Mouse (Mus musculus): Measurements from ENCODE around the gene Mpp5. TPM values are rescaled to one million over a fixed set of nuclear protein-coding genes. Genes with fewer than 3 reads are reported as not detected.

Gene Mpp5
- polyA plus RNA-seq, 1 experiment, result 4.0 TPM

DNA sequence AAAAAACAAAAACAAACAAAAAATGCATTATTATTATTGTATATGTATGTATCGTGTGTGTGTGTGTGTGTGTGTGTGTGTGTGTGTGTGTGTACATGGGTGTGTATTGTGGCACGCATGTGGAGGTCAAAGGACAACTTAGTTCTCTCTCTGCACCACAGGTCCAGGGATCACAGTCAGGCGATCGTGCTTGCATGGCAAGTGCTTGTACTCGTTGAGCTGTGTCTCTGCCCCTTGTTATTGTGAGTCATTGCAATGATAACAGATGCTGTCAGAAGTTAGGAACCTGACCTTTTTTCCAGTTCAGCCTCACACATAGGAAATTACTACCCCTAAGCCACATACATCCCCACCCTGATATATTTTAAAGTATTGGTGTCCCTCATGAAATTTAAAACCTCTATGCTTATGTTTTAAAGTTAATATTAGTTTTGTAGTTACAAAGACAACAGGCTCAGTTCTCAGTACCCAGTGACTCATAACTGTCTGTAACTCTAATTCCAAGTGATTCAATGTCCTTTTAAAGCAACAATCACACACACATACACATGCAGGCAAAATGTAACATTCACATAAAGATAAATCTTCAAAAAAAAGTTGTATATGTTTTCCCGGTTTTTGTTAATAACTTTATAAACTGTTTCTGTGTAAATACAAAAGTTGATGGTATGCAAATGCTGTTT, 20.5 kb downstream of the Mpp5 start:
- Histone ChIP-seq H3K27me3 (ENCODE audit: control insufficient read depth, insufficient read depth, insufficient read length) (no peaks in the 10 kb centered on the region), H3K4me2 (ENCODE audit: low read depth) (peak overlapping the region; percentile 58), H3K4me3 (no peak overlapping the region), H3K36me3 (ENCODE audit: control insufficient read depth, insufficient read depth) (no peaks in the 10 kb centered on the region), H3K79me2 (ENCODE audit: control insufficient read depth, insufficient read depth) (peaks cover 25% of the 10 kb centered on the region), H3ac (ENCODE audit: control insufficient read depth, insufficient read length) (no peak overlapping the region)
- TF ChIP-seq MAX (IDR thresholded peaks at IDR 0.05; ENCODE audit: low read depth), result no peak
- no peak for TF ChIP-seq E2F4 (IDR thresholded peaks at IDR 0.05; ENCODE audit: insufficient read depth)
- no peak for TF ChIP-seq MYOG (IDR thresholded peaks at IDR 0.05; ENCODE audit: control insufficient read depth in 1 of 3, insufficient read depth in 1 of 3, insufficient read length in 2 of 3, low read depth in 2 of 3)
- TF ChIP-seq CEBPB (IDR thresholded peaks at IDR 0.05; ENCODE audit: insufficient read depth, poor library complexity, severe bottlenecking), result no peak
- no peak for TF ChIP-seq TCF3 (IDR thresholded peaks at IDR 0.05; ENCODE audit: insufficient read length, low read depth)
- TF ChIP-seq USF1 (IDR thresholded peaks at IDR 0.05; ENCODE audit: low read depth), result no peak
- no peak for TF ChIP-seq TCF12 (IDR thresholded peaks at IDR 0.05; ENCODE audit: insufficient read depth, poor library complexity, severe bottlenecking)
- no peak for TF ChIP-seq POLR2A (IDR thresholded peaks at IDR 0.05; ENCODE audit: insufficient read length, low read depth)
- no peak for TF ChIP-seq POLR2AphosphoS2 (IDR thresholded peaks at IDR 0.05; ENCODE audit: insufficient read length, low read depth)
- TF ChIP-seq REST (IDR thresholded peaks at IDR 0.05; ENCODE audit: insufficient read depth, insufficient read length), result no peak
- TF ChIP-seq MYOD1 (IDR thresholded peaks at IDR 0.05; ENCODE audit: control insufficient read depth in 1 of 3, insufficient read length in 2 of 3, low read depth in 2 of 3), result no peak
- no peak for TF ChIP-seq SRF (IDR thresholded peaks at IDR 0.05; ENCODE audit: control insufficient read depth, insufficient read length, low read depth)

DNA sequence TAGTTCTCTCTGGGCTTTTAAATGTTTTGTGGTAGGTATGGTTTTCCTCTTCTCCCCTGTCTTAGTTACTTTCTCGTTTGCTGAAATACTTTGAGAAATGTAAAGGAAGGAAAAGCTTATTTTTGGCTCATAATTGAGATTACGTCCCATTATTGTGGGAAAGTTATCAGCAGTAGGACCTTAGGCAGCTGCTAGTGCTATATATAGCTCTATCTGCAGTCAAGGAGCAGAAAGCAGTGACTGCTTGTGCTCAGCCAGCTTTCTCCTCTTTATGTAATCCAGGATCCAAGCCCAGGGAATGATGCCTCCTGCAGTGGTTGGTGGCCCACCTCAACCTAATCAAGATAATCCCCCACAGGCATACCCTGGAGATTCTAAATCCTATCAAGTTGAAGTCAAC, 24.5 kb downstream of the Mpp5 start:
- H3K4me3 ChIP-seq, result no peak overlapping the region
- no peaks in the 10 kb centered on the region for H3K36me3 ChIP-seq (ENCODE audit: control insufficient read depth, insufficient read depth)
- H3ac ChIP-seq (ENCODE audit: control insufficient read depth, insufficient read length), result no peak overlapping the region
- TF ChIP-seq POLR2A (IDR thresholded peaks at IDR 0.05; ENCODE audit: insufficient read length, low read depth) (no peak), MYOG (IDR thresholded peaks at IDR 0.05; ENCODE audit: control insufficient read depth in 1 of 3, insufficient read depth in 1 of 3, insufficient read length in 2 of 3, low read depth in 2 of 3) (peak in 1 of 3 experiments; percentile 82), MYOD1 (IDR thresholded peaks at IDR 0.05; ENCODE audit: control insufficient read depth in 1 of 3, insufficient read length in 2 of 3, low read depth in 2 of 3) (peak in 2 of 3 experiments; percentile 10 to 67), MAX (IDR thresholded peaks at IDR 0.05; ENCODE audit: low read depth) (no peak), TCF3 (IDR thresholded peaks at IDR 0.05; ENCODE audit: insufficient read length, low read depth) (no peak), CEBPB (IDR thresholded peaks at IDR 0.05; ENCODE audit: insufficient read depth, poor library complexity, severe bottlenecking) (no peak), USF1 (IDR thresholded peaks at IDR 0.05; ENCODE audit: low read depth) (no peak)
- H3K4me2 ChIP-seq (ENCODE audit: low read depth), result no peak overlapping the region
- peaks cover 14% of the 10 kb centered on the region for H3K79me2 ChIP-seq (ENCODE audit: control insufficient read depth, insufficient read depth)
- no peaks in the 10 kb centered on the region for H3K27me3 ChIP-seq (ENCODE audit: control insufficient read depth, insufficient read depth, insufficient read length)

DNA sequence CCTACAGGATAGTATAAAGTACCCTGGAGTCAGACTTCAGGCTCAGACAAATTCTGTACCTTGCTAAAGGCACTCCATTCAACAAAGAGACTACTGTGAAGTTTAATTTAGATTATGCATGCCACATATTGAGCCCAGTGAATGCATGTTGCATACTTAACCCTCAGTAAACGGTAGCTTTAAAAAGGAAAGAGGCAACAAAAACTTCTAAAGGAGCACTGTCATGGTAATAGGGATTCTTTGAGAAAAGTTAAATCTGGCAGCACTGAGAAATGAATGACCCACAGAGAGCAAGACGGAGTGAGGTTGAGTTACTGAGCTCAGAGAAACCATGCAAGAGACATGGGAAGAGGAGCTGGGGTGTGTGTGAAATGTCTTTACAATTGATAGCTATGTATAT, 29.2 kb downstream of the Mpp5 start:
- Histone ChIP-seq H3ac (ENCODE audit: control insufficient read depth, insufficient read length) (no peak overlapping the region), H3K4me3 (no peak overlapping the region), H3K79me2 (ENCODE audit: control insufficient read depth, insufficient read depth) (peaks cover 15% of the 10 kb centered on the region), H3K36me3 (ENCODE audit: control insufficient read depth, insufficient read depth) (no peaks in the 10 kb centered on the region), H3K4me2 (ENCODE audit: low read depth) (no peak overlapping the region), H3K27me3 (ENCODE audit: control insufficient read depth, insufficient read depth, insufficient read length) (no peaks in the 10 kb centered on the region)
- no peak for TF ChIP-seq TCF12 (IDR thresholded peaks at IDR 0.05; ENCODE audit: insufficient read depth, poor library complexity, severe bottlenecking)
- TF ChIP-seq SRF (IDR thresholded peaks at IDR 0.05; ENCODE audit: control insufficient read depth, insufficient read length, low read depth), result no peak
- TF ChIP-seq E2F4 (IDR thresholded peaks at IDR 0.05; ENCODE audit: insufficient read depth), result no peak
- TF ChIP-seq POLR2A (IDR thresholded peaks at IDR 0.05; ENCODE audit: insufficient read length, low read depth), result no peak
- no peak for TF ChIP-seq MAX (IDR thresholded peaks at IDR 0.05; ENCODE audit: low read depth)
- no peak for TF ChIP-seq MYOD1 (IDR thresholded peaks at IDR 0.05; ENCODE audit: control insufficient read depth in 1 of 3, insufficient read length in 2 of 3, low read depth in 2 of 3)
- no peak for TF ChIP-seq TCF3 (IDR thresholded peaks at IDR 0.05; ENCODE audit: insufficient read length, low read depth)
- no peak for TF ChIP-seq CEBPB (IDR thresholded peaks at IDR 0.05; ENCODE audit: insufficient read depth, poor library complexity, severe bottlenecking)
- no peak for TF ChIP-seq USF1 (IDR thresholded peaks at IDR 0.05; ENCODE audit: low read depth)
- no peak for TF ChIP-seq REST (IDR thresholded peaks at IDR 0.05; ENCODE audit: insufficient read depth, insufficient read length)
- TF ChIP-seq POLR2AphosphoS2 (IDR thresholded peaks at IDR 0.05; ENCODE audit: insufficient read length, low read depth), result no peak
- no peak for TF ChIP-seq MYOG (IDR thresholded peaks at IDR 0.05; ENCODE audit: control insufficient read depth in 1 of 3, insufficient read depth in 1 of 3, insufficient read length in 2 of 3, low read depth in 2 of 3)

DNA sequence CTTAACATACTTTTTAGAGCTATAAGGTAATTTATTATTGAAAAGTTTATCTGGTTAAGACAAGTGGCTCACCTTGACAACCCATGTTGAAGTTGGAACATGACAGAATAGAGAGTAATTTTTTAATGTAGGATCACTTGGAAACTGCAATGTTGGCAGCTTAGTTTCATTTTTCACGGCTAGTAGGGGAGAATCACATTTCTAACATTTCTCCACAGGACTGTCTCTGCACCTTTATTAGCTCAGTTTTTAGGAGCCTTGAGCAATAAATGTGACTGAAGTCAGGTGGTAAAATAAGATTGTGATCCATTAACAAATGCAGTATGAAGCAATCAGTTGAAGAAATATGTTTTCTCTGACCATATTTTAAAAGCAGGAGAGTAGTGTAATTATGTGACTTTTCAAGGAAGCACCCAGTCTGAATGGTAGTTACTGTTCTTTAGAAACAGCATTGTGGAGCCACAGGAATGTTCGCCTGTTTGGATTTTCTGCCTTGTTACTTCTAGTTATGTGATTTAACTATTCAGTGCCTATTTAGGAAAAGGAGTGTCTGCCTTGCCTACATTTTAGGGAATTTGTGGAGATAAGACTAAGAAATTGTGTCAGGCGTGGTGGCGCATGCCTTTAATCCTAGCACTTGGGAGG, 29.8 kb downstream of the Mpp5 start:
- H3K4me3 ChIP-seq, result no peak overlapping the region

More for the DNA sequence above, 29.8 kb downstream of the Mpp5 start:
- Histone ChIP-seq H3K36me3 (ENCODE audit: control insufficient read depth, insufficient read depth) (no peaks in the 10 kb centered on the region), H3K27me3 (ENCODE audit: control insufficient read depth, insufficient read depth, insufficient read length) (no peaks in the 10 kb centered on the region), H3ac (ENCODE audit: control insufficient read depth, insufficient read length) (no peak overlapping the region), H3K4me2 (ENCODE audit: low read depth) (no peak overlapping the region), H3K79me2 (ENCODE audit: control insufficient read depth, insufficient read depth) (peaks cover 15% of the 10 kb centered on the region)
- TF ChIP-seq TCF12 (IDR thresholded peaks at IDR 0.05; ENCODE audit: insufficient read depth, poor library complexity, severe bottlenecking), result no peak
- TF ChIP-seq SRF (IDR thresholded peaks at IDR 0.05; ENCODE audit: control insufficient read depth, insufficient read length, low read depth), result no peak
- TF ChIP-seq E2F4 (IDR thresholded peaks at IDR 0.05; ENCODE audit: insufficient read depth), result no peak
- TF ChIP-seq POLR2AphosphoS2 (IDR thresholded peaks at IDR 0.05; ENCODE audit: insufficient read length, low read depth), result no peak
- no peak for TF ChIP-seq TCF3 (IDR thresholded peaks at IDR 0.05; ENCODE audit: insufficient read length, low read depth)
- no peak for TF ChIP-seq REST (IDR thresholded peaks at IDR 0.05; ENCODE audit: insufficient read depth, insufficient read length)
- TF ChIP-seq MYOD1 (IDR thresholded peaks at IDR 0.05; ENCODE audit: control insufficient read depth in 1 of 3, insufficient read length in 2 of 3, low read depth in 2 of 3), result no peak
- no peak for TF ChIP-seq CEBPB (IDR thresholded peaks at IDR 0.05; ENCODE audit: insufficient read depth, poor library complexity, severe bottlenecking)
- TF ChIP-seq MYOG (IDR thresholded peaks at IDR 0.05; ENCODE audit: control insufficient read depth in 1 of 3, insufficient read depth in 1 of 3, insufficient read length in 2 of 3, low read depth in 2 of 3), result no peak
- no peak for TF ChIP-seq POLR2A (IDR thresholded peaks at IDR 0.05; ENCODE audit: insufficient read length, low read depth)
- TF ChIP-seq MAX (IDR thresholded peaks at IDR 0.05; ENCODE audit: low read depth), result no peak
- no peak for TF ChIP-seq USF1 (IDR thresholded peaks at IDR 0.05; ENCODE audit: low read depth)

Data from myocyte (in vitro differentiated cells).